In the genomic region with DNA sequence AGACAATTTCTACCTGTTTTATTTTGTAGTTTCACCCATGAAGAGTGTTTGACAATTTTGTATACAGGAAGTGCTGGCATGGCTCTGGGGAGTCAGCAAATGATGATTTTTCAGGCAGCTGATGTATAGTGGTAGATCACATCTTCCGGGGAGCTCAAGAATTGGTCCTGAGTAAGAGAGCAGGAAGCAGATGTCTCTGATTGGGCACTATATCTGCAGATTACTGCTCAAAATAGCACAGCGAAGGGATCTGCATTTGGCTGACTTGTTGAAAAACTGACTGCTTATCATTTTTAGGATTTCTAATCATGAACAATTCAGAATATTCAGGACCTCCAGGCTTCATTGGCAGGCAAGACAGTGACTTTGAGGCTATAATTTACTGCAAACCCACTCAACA, we compare ENCODE assay signal across 21 mouse cellular contexts. TPM values are rescaled to one million over a fixed set of nuclear protein-coding genes. Genes with fewer than 3 reads are reported as not detected.
DNase-seq lines count a peak whose midpoint lies in the region; ATAC-seq and TF ChIP-seq lines count a peak whose summit lies in the region.
"Had no signal": no experiment of that assay in that cellular context is flagged by ENCODE, and none has a peak within 500 bp of the region (broad histone marks: within the 10 kb centered on the region; RNA-seq: fewer than 3 reads in every experiment).

No protein-coding gene starts in this region.

- H3K27me3 ChIP-seq in forebrain, postnatal 0 days (ENCODE audit: insufficient read depth, low read length) = no peaks in the 10 kb centered on the region
- no peaks in the 10 kb centered on the region for H3K27me3 ChIP-seq in forebrain, embryonic 13.5 days
- H3K27me3 ChIP-seq: embryonic facial prominence, embryonic 12.5 days; embryonic facial prominence, embryonic 15.5 days; forebrain, embryonic 15.5 days; hindbrain, embryonic 12.5 days; hindbrain, embryonic 15.5 days had no signal

- DNase-seq in forebrain, postnatal 0 days = no peak
- no peak for DNase-seq in layer of hippocampus, adult 2 months (ENCODE audit: low spot score in 2 of 2)
- no peak for DNase-seq in layer of hippocampus, adult 18-20 months (ENCODE audit: low spot score in 2 of 2)
- peak; percentile 14 for DNase-seq in right cerebral cortex, adult 18-20 months
- DNase-seq in right cerebral cortex, adult 2 months (ENCODE audit: low spot score in 2 of 2) = no peak
- DNase-seq: adrenal gland, adult 8-10 months; adrenal gland, postnatal 25 days; cerebellum, adult 18-20 months; cerebellum, adult 9-10 months; cerebellum, postnatal 25 days; gastrocnemius, postnatal 25 days; heart, adult 2 months had no signal

- H3K4me3 ChIP-seq in forebrain, postnatal 0 days (ENCODE audit: low read depth, low read length) = no peak overlapping the region
- H3K4me3 ChIP-seq in forebrain, embryonic 13.5 days = no peak overlapping the region
- no peak overlapping the region for H3K4me3 ChIP-seq in layer of hippocampus, adult 2 months
- H3K4me3 ChIP-seq: embryonic facial prominence, embryonic 12.5 days; embryonic facial prominence, embryonic 15.5 days; forebrain, embryonic 15.5 days; heart, adult 2 months; hindbrain, embryonic 12.5 days; hindbrain, embryonic 15.5 days had no signal

- ATAC-seq in forebrain, postnatal 0 days = peak; percentile 29; the same call in 1 of the 2 replicates
- ATAC-seq in forebrain, embryonic 13.5 days = no peak
- ATAC-seq: activated CD4-positive, CD25-positive, alpha-beta regulatory T cell, adult 4 months; forebrain, embryonic 15.5 days had no signal

- no peak overlapping the region for H3K27ac ChIP-seq in forebrain, postnatal 0 days (ENCODE audit: low read depth, low read length)
- H3K27ac ChIP-seq in forebrain, embryonic 13.5 days = no peak overlapping the region
- H3K27ac ChIP-seq in layer of hippocampus, adult 2 months = peak overlapping the region; percentile 39; the same call in 1 of the 2 replicates
- H3K27ac ChIP-seq: embryonic facial prominence, embryonic 12.5 days; embryonic facial prominence, embryonic 15.5 days; forebrain, embryonic 15.5 days; heart, adult 2 months; hindbrain, embryonic 12.5 days; hindbrain, embryonic 15.5 days had no signal

- no peaks in the 10 kb centered on the region for H3K4me1 ChIP-seq in forebrain, postnatal 0 days (ENCODE audit: insufficient read depth)
- H3K4me1 ChIP-seq in forebrain, embryonic 13.5 days = peaks cover 3% of the 10 kb centered on the region
- H3K4me1 ChIP-seq: embryonic facial prominence, embryonic 12.5 days; embryonic facial prominence, embryonic 15.5 days; forebrain, embryonic 15.5 days; hindbrain, embryonic 15.5 days had no signal

- no peak overlapping the region for H3K4me2 ChIP-seq in forebrain, postnatal 0 days (ENCODE audit: low read depth)
- no peak overlapping the region for H3K4me2 ChIP-seq in forebrain, embryonic 13.5 days
- H3K4me2 ChIP-seq: embryonic facial prominence, embryonic 12.5 days; embryonic facial prominence, embryonic 15.5 days; forebrain, embryonic 15.5 days; heart, embryonic 11.5 days; hindbrain, embryonic 12.5 days; hindbrain, embryonic 15.5 days had no signal

- peaks cover 42% of the 10 kb centered on the region for H3K36me3 ChIP-seq in forebrain, postnatal 0 days (ENCODE audit: insufficient read depth)
- peaks cover 82% of the 10 kb centered on the region for H3K36me3 ChIP-seq in forebrain, embryonic 13.5 days (ENCODE audit: poor library complexity, severe bottlenecking)
- H3K36me3 ChIP-seq: embryonic facial prominence, embryonic 15.5 days had no signal

- H3K9ac ChIP-seq in forebrain, postnatal 0 days = no peak overlapping the region
- no peak overlapping the region for H3K9ac ChIP-seq in forebrain, embryonic 13.5 days
- H3K9ac ChIP-seq: embryonic facial prominence, embryonic 12.5 days; embryonic facial prominence, embryonic 15.5 days; forebrain, embryonic 15.5 days; hindbrain, embryonic 12.5 days; hindbrain, embryonic 15.5 days had no signal

- H3K9me3 ChIP-seq in forebrain, postnatal 0 days (ENCODE audit: low read length) = no peaks in the 10 kb centered on the region
- H3K9me3 ChIP-seq in forebrain, embryonic 13.5 days (replicated peaks) = no peaks in the 10 kb centered on the region
- H3K9me3 ChIP-seq: embryonic facial prominence, embryonic 12.5 days; embryonic facial prominence, embryonic 15.5 days; forebrain, embryonic 15.5 days; hindbrain, embryonic 12.5 days; hindbrain, embryonic 15.5 days had no signal

- TF ChIP-seq CTCF in forebrain, postnatal 0 days (IDR thresholded peaks at IDR 0.05; ENCODE audit: low read depth) = no peak
- no peak for TF ChIP-seq CTCF in layer of hippocampus, adult 2 months (conservative IDR thresholded peaks at IDR 0.05)

- WGBS in forebrain, postnatal 0 days = 91% methylated on average over 2 of the region's 2 CpGs
- 93% methylated on average over 2 of the region's 2 CpGs for WGBS in forebrain, embryonic 13.5 days

RNA-seq across cellular contexts. Expression of a gene that starts 30.5 kb away (rescaled TPM):
- total RNA-seq in forebrain, postnatal 0 days (2014; rRNA removed) = 586 and 786 TPM in 2 replicates
- 644 and 657 TPM in 2 replicates for polyA plus RNA-seq in forebrain, postnatal 0 days (2015; fragmentation: Nextera tagmentation; extraction: Ambion mirVana)
- 601 and 607 TPM in 2 replicates for polyA plus RNA-seq in forebrain, embryonic 13.5 days (2015; fragmentation: Nextera tagmentation; extraction: Ambion mirVana)
- 100 to 1,000 TPM; 274 to 276 TPM for total RNA-seq in layer of hippocampus, adult 2 months (2021)
- 100 to 1,000 TPM; 274 to 280 TPM for total RNA-seq in layer of hippocampus, adult 18-20 months (2021)
- total RNA-seq: common myeloid progenitor, adult 5-6 weeks had no signal
- polyA plus RNA-seq: activated CD4-positive, CD25-positive, alpha-beta regulatory T cell, adult 4 months had no signal

RNA-seq across cellular contexts. Expression of a gene that starts 55.0 kb away (rescaled TPM):
- total RNA-seq in forebrain, postnatal 0 days (2014; rRNA removed) = 93.8 and 103 TPM in 2 replicates
- 101 and 112 TPM in 2 replicates for polyA plus RNA-seq in forebrain, postnatal 0 days (2015; fragmentation: Nextera tagmentation; extraction: Ambion mirVana)
- polyA plus RNA-seq in forebrain, embryonic 13.5 days (2015; fragmentation: Nextera tagmentation; extraction: Ambion mirVana) = 105 and 112 TPM in 2 replicates
- 100 to 1,000 TPM in 1 of 2 experiments, 10 to 100 TPM in 1; 97.7 to 102 TPM for total RNA-seq in layer of hippocampus, adult 2 months (2021)
- total RNA-seq in layer of hippocampus, adult 18-20 months (2021) = 100 to 1,000 TPM in 1 of 2 experiments, 10 to 100 TPM in 1; 96.1 to 105 TPM
